Comparison of ENCODE assay signal across 8 mouse cellular contexts in the genomic region with DNA sequence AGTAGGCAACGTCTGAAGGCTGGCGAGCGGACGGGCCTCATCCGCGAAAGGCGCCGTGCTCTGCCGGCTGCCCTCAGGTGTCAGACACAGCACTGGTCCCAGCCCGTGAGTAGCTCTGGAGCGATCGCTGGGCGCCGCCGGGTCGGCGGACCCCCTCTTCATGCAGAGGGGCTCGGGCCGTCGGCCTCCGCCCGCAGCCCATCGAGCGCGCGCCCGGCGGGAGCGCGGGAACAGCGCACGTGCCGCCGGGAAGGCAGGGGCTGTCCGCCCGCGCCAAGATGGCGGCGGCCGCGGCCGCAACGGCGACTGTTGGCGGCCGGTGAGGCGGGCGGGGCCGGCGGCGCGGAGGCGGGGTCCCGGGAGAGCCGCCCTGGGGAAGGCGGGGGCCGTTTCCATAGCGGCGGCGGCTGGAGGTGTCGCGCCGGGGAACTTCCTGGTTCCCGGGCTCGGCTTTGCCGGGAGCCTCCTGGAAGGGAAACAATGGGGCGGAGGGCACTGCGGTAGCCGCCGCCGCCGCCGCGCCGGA. TPM values are rescaled to one million over a fixed set of nuclear protein-coding genes. Genes with fewer than 3 reads are reported as not detected.
DNase-seq lines count a peak whose midpoint lies in the region; ATAC-seq and TF ChIP-seq lines count a peak whose summit lies in the region.

A gene (plus strand): TSS at position 292 of the 526 bp plus-strand sequence.

- H3K27me3 ChIP-seq in embryonic facial prominence, embryonic 13.5 days, result no peaks in the 10 kb centered on the region
- H3K27me3 ChIP-seq in heart, adult 2 months (ENCODE audit: control insufficient read depth, insufficient read depth, low read length), result no peaks in the 10 kb centered on the region
- no peaks in the 10 kb centered on the region for H3K27me3 ChIP-seq in limb, embryonic 13.5 days
- H3K27me3 ChIP-seq in midbrain, embryonic 15.5 days (replicated peaks), result no peaks in the 10 kb centered on the region

- TF ChIP-seq EP300 in heart, adult 2 months (IDR thresholded peaks at IDR 0.05; ENCODE audit: insufficient read depth, low read depth, low read length), result no peak

- no peaks in the 10 kb centered on the region for H3K9me3 ChIP-seq in embryonic facial prominence, embryonic 13.5 days
- H3K9me3 ChIP-seq in limb, embryonic 13.5 days, result no peaks in the 10 kb centered on the region
- no peaks in the 10 kb centered on the region for H3K9me3 ChIP-seq in midbrain, embryonic 15.5 days

- no peaks in the 10 kb centered on the region for H3K36me3 ChIP-seq in embryonic facial prominence, embryonic 13.5 days
- peaks cover 2% of the 10 kb centered on the region; the same call in 1 of the 2 replicates for H3K36me3 ChIP-seq in heart, adult 2 months (ENCODE audit: control insufficient read depth, insufficient read depth, low read length)
- H3K36me3 ChIP-seq in limb, embryonic 13.5 days, result no peaks in the 10 kb centered on the region
- H3K36me3 ChIP-seq in midbrain, embryonic 15.5 days (replicated peaks), result no peaks in the 10 kb centered on the region

- H3K79me2 ChIP-seq in heart, adult 2 months (replicated peaks; ENCODE audit: control insufficient read depth, insufficient read depth, low read length), result no peaks in the 10 kb centered on the region

- no peak for TF ChIP-seq POLR2A in heart, adult 2 months (IDR thresholded peaks at IDR 0.05; ENCODE audit: insufficient read depth, low read depth, low read length)

- peak within 1 kb of the TSS; percentile 99 for H3K27ac ChIP-seq in embryonic facial prominence, embryonic 13.5 days
- peak within 1 kb of the TSS; percentile 95 for H3K27ac ChIP-seq in heart, adult 2 months
- peak within 1 kb of the TSS; percentile 98 for H3K27ac ChIP-seq in limb, embryonic 13.5 days
- H3K27ac ChIP-seq in midbrain, embryonic 15.5 days, result peak within 1 kb of the TSS; percentile 95

- peaks cover 21% of the 10 kb centered on the region for H3K4me1 ChIP-seq in embryonic facial prominence, embryonic 13.5 days
- peaks cover 1% of the 10 kb centered on the region for H3K4me1 ChIP-seq in heart, adult 2 months (ENCODE audit: control insufficient read depth, insufficient read depth, low read length)
- H3K4me1 ChIP-seq in limb, embryonic 13.5 days, result peaks cover 23% of the 10 kb centered on the region
- peaks cover 27% of the 10 kb centered on the region for H3K4me1 ChIP-seq in midbrain, embryonic 15.5 days

- 1% methylated on average over 58 of the region's 75 CpGs for WGBS in embryonic facial prominence, embryonic 13.5 days
- WGBS in heart, adult 2 months, result 1% methylated on average over 71 of the region's 75 CpGs
- under 1% methylated on average over 43 of the region's 75 CpGs for WGBS in limb, embryonic 13.5 days
- WGBS in midbrain, embryonic 15.5 days, result under 1% methylated on average over 71 of the region's 75 CpGs

- no peak for TF ChIP-seq CTCF in heart, adult 2 months (IDR thresholded peaks at IDR 0.05)

- peak within 1 kb of the TSS; percentile 68 for H3K4me2 ChIP-seq in embryonic facial prominence, embryonic 13.5 days
- peak within 1 kb of the TSS; percentile 65 for H3K4me2 ChIP-seq in limb, embryonic 13.5 days (replicated peaks)
- H3K4me2 ChIP-seq in midbrain, embryonic 15.5 days, result peak within 1 kb of the TSS; percentile 74

- peak; percentile 86 for ATAC-seq in embryonic facial prominence, embryonic 13.5 days (ENCODE audit: insufficient number of reproducible peaks, insufficient read depth, low FRiP score, low TSS enrichment, low read depth)
- ATAC-seq in limb, embryonic 13.5 days (ENCODE audit: low FRiP score, low read depth), result peak; percentile 84
- ATAC-seq in midbrain, embryonic 15.5 days (replicated peaks), result peak; percentile 90

- H3K9ac ChIP-seq in embryonic facial prominence, embryonic 13.5 days, result peak within 1 kb of the TSS; percentile 96
- H3K9ac ChIP-seq in heart, adult 2 months (ENCODE audit: low read depth, low read length), result peak within 1 kb of the TSS; percentile 85
- H3K9ac ChIP-seq in limb, embryonic 13.5 days, result peak within 1 kb of the TSS; percentile 95
- H3K9ac ChIP-seq in midbrain, embryonic 15.5 days, result peak within 1 kb of the TSS; percentile 75

- intact Hi-C loops in heart, adult 2 months (cut with DNase I), result loop anchor here (2.0 to 5.0 kb wide), 3 partner anchors 65 to 110 kb away; a partner anchor contains a TSS

- peak; percentile 69 for DNase-seq in 3T3-L1 (ENCODE audit: low read depth, low spot score)
- DNase-seq in adrenal gland, postnatal 36 days, result peak; percentile 96 to 98
- peak; percentile 96 to 97 for DNase-seq in heart, adult 2 months
- peak; percentile 89 to 90 for DNase-seq in kidney, adult 8-10 months
- peak; percentile 79 to 87 for DNase-seq in spleen, adult 18-20 months

- peak within 1 kb of the TSS; percentile 89 for H3K4me3 ChIP-seq in embryonic facial prominence, embryonic 13.5 days
- peak within 1 kb of the TSS; percentile 95 for H3K4me3 ChIP-seq in heart, adult 2 months
- H3K4me3 ChIP-seq in limb, embryonic 13.5 days, result peak within 1 kb of the TSS; percentile 88
- H3K4me3 ChIP-seq in midbrain, embryonic 15.5 days, result peak within 1 kb of the TSS; percentile 69

RNA-seq across cellular contexts. Expression of the gene that starts here (rescaled TPM):
- total RNA-seq in adrenal gland, postnatal 36 days (2021), result 10 to 100 TPM; 31.6 to 33.6 TPM
- polyA plus RNA-seq in embryonic facial prominence, embryonic 13.5 days (2015; fragmentation: Nextera tagmentation; extraction: Ambion mirVana), result 9.7 and 10.9 TPM in 2 replicates
- 1 to 10 TPM; 6.5 to 6.6 TPM for total RNA-seq in heart, adult 2 months (2021)
- polyA plus RNA-seq in heart, adult 2 months (2012; rRNA removed), result 2.0 and 2.8 TPM in 2 replicates
- polyA plus RNA-seq in limb, embryonic 13.5 days (2015; fragmentation: Nextera tagmentation; extraction: Ambion mirVana), result 7.4 and 8.6 TPM in 2 replicates
- polyA plus RNA-seq in midbrain, embryonic 15.5 days (2015; fragmentation: Nextera tagmentation; extraction: Ambion mirVana), result 6.5 and 7.7 TPM in 2 replicates

Comparison
In these comparisons a context has a peak if more than half of its experiments do, and no peak if none do; other contexts are left out.
1. Peak in every context shown above with its lines: DNase-seq, ATAC-seq, H3K4me3 ChIP-seq and H3K27ac ChIP-seq.
2. RNA of the gene that starts here (total RNA-seq): 31.6 to 33.6 TPM in adrenal gland, postnatal 36 days; 6.5 to 6.6 TPM in heart, adult 2 months; every median in the first group is over 4 times any median in the second.